Mouse (Mus musculus): ENCODE data around the gene Nedd4.

- TF ChIP-seq CTCF (IDR thresholded peaks at IDR 0.05; ENCODE audit: control insufficient read depth, insufficient read depth, low read length) (no peak), POLR2A (IDR thresholded peaks at IDR 0.05; ENCODE audit: borderline replicate concordance, control insufficient read depth, low read depth, low read length) (no peak)
Measured at GRCm38 (mm10) chr9:72638951-72639842, 22.9 kb upstream of the Nedd4 start.

All from bone marrow, adult 2 months (tissue).